Mouse (Mus musculus): ENCODE measurements around the gene Pikfyve. TPM values are rescaled to one million over a fixed set of nuclear protein-coding genes. Genes with fewer than 3 reads are reported as not detected.

The Pikfyve gene
- polyA plus RNA-seq, 1 experiment: 2.6 TPM

DNA sequence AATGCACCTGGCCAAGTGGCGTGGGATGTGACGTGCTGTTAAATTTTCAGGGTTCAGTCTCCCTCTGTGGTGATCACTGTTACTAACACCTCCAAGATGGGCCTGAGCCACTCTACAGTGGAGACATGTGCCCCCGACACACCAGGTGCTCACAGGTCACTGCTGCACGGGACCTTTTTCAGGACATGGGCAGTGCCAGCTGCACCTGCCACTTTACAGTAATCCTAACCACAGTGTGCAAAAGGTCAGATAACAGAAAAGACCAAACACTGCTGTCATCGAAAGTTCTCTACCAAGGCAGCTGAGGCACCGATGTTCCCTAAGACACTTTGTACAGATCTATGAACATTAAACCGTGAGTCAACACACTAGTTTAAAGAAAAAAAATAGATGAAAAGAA, 16.9 kb upstream of the Pikfyve start:
- Histone ChIP-seq H3K36me3 (replicated peaks; ENCODE audit: low read length) (peaks cover 99% of the 10 kb centered on the region), H3K4me3 (replicated peaks) (no peak overlapping the region), H3K27me3 (replicated peaks) (no peaks in the 10 kb centered on the region), H3K4me1 (peaks cover 23% of the 10 kb centered on the region), H3K9me3 (no peaks in the 10 kb centered on the region)
- no peak for TF ChIP-seq GATA1 (IDR thresholded peaks at IDR 0.05; ENCODE audit: borderline replicate concordance, low read length)
- TF ChIP-seq FLI1 (IDR thresholded peaks at IDR 0.05; ENCODE audit: low read length): no peak

- no peak overlapping the region for H3K4me3 ChIP-seq (replicated peaks)
- no peaks in the 10 kb centered on the region for H3K9me3 ChIP-seq
- peaks cover 98% of the 10 kb centered on the region for H3K36me3 ChIP-seq (replicated peaks; ENCODE audit: low read length)
- TF ChIP-seq FLI1 (IDR thresholded peaks at IDR 0.05; ENCODE audit: low read length): no peak
- TF ChIP-seq GATA1 (IDR thresholded peaks at IDR 0.05; ENCODE audit: borderline replicate concordance, low read length): no peak
- peaks cover 25% of the 10 kb centered on the region for H3K4me1 ChIP-seq
- no peaks in the 10 kb centered on the region for H3K27me3 ChIP-seq (replicated peaks)
Measured at GRCm38 (mm10) chr1:65169947-65170346, 16.5 kb upstream of the Pikfyve start.

DNA sequence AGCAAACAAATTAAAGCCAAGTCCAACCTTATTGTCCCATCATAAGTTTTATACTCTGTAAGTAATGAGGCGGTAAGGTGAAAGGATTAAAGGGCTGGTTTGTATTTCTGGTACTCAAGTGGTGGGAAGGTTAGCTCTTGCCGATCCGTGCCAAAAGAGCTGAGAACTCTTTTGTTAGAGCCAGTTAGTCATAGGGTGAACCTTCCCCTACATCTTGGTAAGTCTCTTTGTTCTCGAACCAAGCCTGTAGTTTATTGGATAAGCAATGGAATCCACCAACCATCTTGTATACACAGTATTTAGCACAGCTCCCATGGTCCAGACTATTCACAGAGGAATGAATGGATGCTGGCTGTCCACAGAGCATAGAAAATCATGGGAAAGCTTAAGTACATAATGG, 14.9 kb upstream of the Pikfyve start:
- Histone ChIP-seq H3K36me3 (replicated peaks; ENCODE audit: low read length) (peaks cover 95% of the 10 kb centered on the region), H3K4me1 (peaks cover 37% of the 10 kb centered on the region), H3K27me3 (replicated peaks) (no peaks in the 10 kb centered on the region), H3K4me3 (replicated peaks) (no peak overlapping the region), H3K9me3 (no peaks in the 10 kb centered on the region)
- no peak for TF ChIP-seq GATA1 (IDR thresholded peaks at IDR 0.05; ENCODE audit: borderline replicate concordance, low read length)
- no peak for TF ChIP-seq FLI1 (IDR thresholded peaks at IDR 0.05; ENCODE audit: low read length)

DNA sequence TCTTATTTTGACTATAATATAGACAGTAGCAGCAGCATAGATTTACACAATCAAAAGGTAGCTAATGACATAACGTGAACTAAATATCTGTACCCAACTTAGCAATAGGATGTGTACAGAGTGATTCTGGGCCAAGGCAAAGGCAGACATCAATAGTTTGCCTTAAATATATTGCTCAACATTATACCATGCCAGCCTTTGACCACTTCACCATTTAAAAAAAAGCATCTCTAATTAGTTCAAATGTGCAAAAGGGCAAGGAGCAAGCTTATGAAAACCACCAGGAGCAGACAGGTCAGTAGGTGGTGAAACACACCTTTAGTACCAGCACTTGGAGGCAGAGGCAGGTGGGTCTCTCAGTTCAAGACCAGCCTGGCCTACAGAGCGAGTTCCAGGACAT, 12.8 kb upstream of the Pikfyve start:
- H3K4me1 ChIP-seq: peaks cover 39% of the 10 kb centered on the region
- H3K27me3 ChIP-seq (replicated peaks): no peaks in the 10 kb centered on the region
- peaks cover 73% of the 10 kb centered on the region for H3K36me3 ChIP-seq (replicated peaks; ENCODE audit: low read length)
- no peak for TF ChIP-seq FLI1 (IDR thresholded peaks at IDR 0.05; ENCODE audit: low read length)
- TF ChIP-seq GATA1 (IDR thresholded peaks at IDR 0.05; ENCODE audit: borderline replicate concordance, low read length): no peak
- no peak overlapping the region for H3K4me3 ChIP-seq (replicated peaks)
- H3K9me3 ChIP-seq: no peaks in the 10 kb centered on the region

- Histone ChIP-seq H3K9me3 (no peaks in the 10 kb centered on the region), H3K27me3 (replicated peaks) (no peaks in the 10 kb centered on the region), H3K4me3 (replicated peaks) (peak overlapping the region; percentile 46), H3K4me1 (peaks cover 36% of the 10 kb centered on the region), H3K36me3 (replicated peaks; ENCODE audit: low read length) (peaks cover 49% of the 10 kb centered on the region)
- TF ChIP-seq GATA1 (IDR thresholded peaks at IDR 0.05; ENCODE audit: borderline replicate concordance, low read length) (no peak), FLI1 (IDR thresholded peaks at IDR 0.05; ENCODE audit: low read length) (no peak)
Measured at GRCm38 (mm10) chr1:65176171-65176570, 10.3 kb upstream of the Pikfyve start.

DNA sequence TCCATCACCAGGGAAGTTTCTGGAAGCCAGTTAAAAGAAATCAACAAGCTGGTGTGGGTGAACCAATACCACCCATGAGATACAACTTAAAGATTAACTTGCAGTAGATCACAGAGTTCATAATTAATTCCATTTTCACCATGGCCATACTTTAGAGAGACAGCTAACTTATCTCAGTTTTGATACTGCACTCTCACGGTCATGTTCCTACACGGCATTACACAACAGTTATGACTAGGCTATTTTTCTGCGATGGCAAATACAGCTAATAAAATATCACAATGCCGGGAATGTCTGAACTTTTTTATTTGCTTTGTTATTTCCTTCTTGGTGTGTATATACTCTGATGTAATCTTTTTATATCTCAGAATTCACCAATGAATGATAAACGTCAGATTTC, 9.6 kb upstream of the Pikfyve start:
- Histone ChIP-seq H3K36me3 (replicated peaks; ENCODE audit: low read length) (peaks cover 42% of the 10 kb centered on the region), H3K4me1 (peaks cover 38% of the 10 kb centered on the region), H3K27me3 (replicated peaks) (no peaks in the 10 kb centered on the region), H3K9me3 (no peaks in the 10 kb centered on the region), H3K4me3 (replicated peaks) (peak overlapping the region; percentile 81)
- TF ChIP-seq FLI1 (IDR thresholded peaks at IDR 0.05; ENCODE audit: low read length): no peak
- TF ChIP-seq GATA1 (IDR thresholded peaks at IDR 0.05; ENCODE audit: borderline replicate concordance, low read length): no peak

DNA sequence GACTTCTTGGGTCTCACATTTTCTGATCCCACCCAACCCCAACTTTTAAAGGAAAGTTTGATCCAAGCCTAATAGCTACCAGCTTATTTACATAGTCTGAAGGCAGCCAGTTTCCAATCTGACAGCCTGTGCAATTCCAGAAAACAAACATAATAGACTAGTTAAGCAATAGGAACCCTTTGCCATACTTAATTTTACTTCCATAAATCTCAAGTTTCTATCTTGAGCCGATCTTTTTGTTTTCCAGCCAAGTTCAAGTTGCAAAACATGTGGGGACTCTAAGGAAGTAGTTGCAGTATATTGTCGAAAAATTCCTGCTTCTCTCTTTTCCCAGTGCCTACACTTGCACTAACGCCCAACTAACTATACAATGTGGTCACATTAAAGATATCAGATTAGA, 9.0 kb upstream of the Pikfyve start:
- peak overlapping the region; percentile 96 for H3K4me3 ChIP-seq (replicated peaks)
- no peaks in the 10 kb centered on the region for H3K27me3 ChIP-seq (replicated peaks)
- no peaks in the 10 kb centered on the region for H3K9me3 ChIP-seq
- no peak for TF ChIP-seq GATA1 (IDR thresholded peaks at IDR 0.05; ENCODE audit: borderline replicate concordance, low read length)
- TF ChIP-seq FLI1 (IDR thresholded peaks at IDR 0.05; ENCODE audit: low read length): no peak
- H3K36me3 ChIP-seq (replicated peaks; ENCODE audit: low read length): peaks cover 36% of the 10 kb centered on the region
- H3K4me1 ChIP-seq: peaks cover 38% of the 10 kb centered on the region

GRCm38 (mm10) chr1:65178126-65178901, 8.2 kb upstream of the Pikfyve start:
- Histone ChIP-seq H3K4me1 (peaks cover 38% of the 10 kb centered on the region), H3K27me3 (replicated peaks) (no peaks in the 10 kb centered on the region), H3K36me3 (replicated peaks; ENCODE audit: low read length) (peaks cover 29% of the 10 kb centered on the region), H3K4me3 (replicated peaks) (peak overlapping the region; percentile 96), H3K9me3 (no peaks in the 10 kb centered on the region)
- TF ChIP-seq GATA1 (IDR thresholded peaks at IDR 0.05; ENCODE audit: borderline replicate concordance, low read length) (no peak), FLI1 (IDR thresholded peaks at IDR 0.05; ENCODE audit: low read length) (no peak)

GRCm38 (mm10) chr1:65178902-65179432, 7.5 kb upstream of the Pikfyve start:
- peaks cover 22% of the 10 kb centered on the region for H3K36me3 ChIP-seq (replicated peaks; ENCODE audit: low read length)
- peak overlapping the region; percentile 96 for H3K4me3 ChIP-seq (replicated peaks)
- no peak for TF ChIP-seq GATA1 (IDR thresholded peaks at IDR 0.05; ENCODE audit: borderline replicate concordance, low read length)
- TF ChIP-seq FLI1 (IDR thresholded peaks at IDR 0.05; ENCODE audit: low read length): no peak
- H3K27me3 ChIP-seq (replicated peaks): no peaks in the 10 kb centered on the region
- peaks cover 38% of the 10 kb centered on the region for H3K4me1 ChIP-seq
- no peaks in the 10 kb centered on the region for H3K9me3 ChIP-seq

GRCm38 (mm10) chr1:65179634-65180249, 6.7 kb upstream of the Pikfyve start:
- peak overlapping the region; percentile 96 for H3K4me3 ChIP-seq (replicated peaks)
- H3K27me3 ChIP-seq (replicated peaks): no peaks in the 10 kb centered on the region
- H3K9me3 ChIP-seq: no peaks in the 10 kb centered on the region
- TF ChIP-seq FLI1 (IDR thresholded peaks at IDR 0.05; ENCODE audit: low read length) (no peak), GATA1 (IDR thresholded peaks at IDR 0.05; ENCODE audit: borderline replicate concordance, low read length) (no peak)
- H3K36me3 ChIP-seq (replicated peaks; ENCODE audit: low read length): peaks cover 14% of the 10 kb centered on the region
- peaks cover 32% of the 10 kb centered on the region for H3K4me1 ChIP-seq
